Mouse (Mus musculus) neural tube, embryonic 13.5 days (tissue): ENCODE data around the gene D7Ertd443e. TPM values are rescaled to one million over a fixed set of nuclear protein-coding genes. Genes with fewer than 3 reads are reported as not detected.

Experiments
- ATAC-seq: fragments of 200-750 bp; cut with Nextera tagmentation; 2 replicates; pipeline ENCODE4 v1.8.0; 2017; ENCODE audit warnings: low read depth, mild to moderate bottlenecking, moderate TSS enrichment, moderate library complexity
- H3K27ac ChIP-seq: fragments of 300-500 bp; sonication (generic); replicated peaks from 2 replicates; pipeline ENCODE4 v1.5.1; 2015; ENCODE audit warnings: moderate library complexity, mild to moderate bottlenecking, inconsistent platforms
- H3K27me3 ChIP-seq: fragments of 300-500 bp; sonication (generic); 2 replicates; pipeline ENCODE4 v1.6.1; 2015; ENCODE audit warnings: mild to moderate bottlenecking, inconsistent platforms
- H3K36me3 ChIP-seq: fragments of 300-500 bp; sonication (generic); 2 replicates; pipeline ENCODE4 v1.6.1; 2015; ENCODE audit warnings: mild to moderate bottlenecking, inconsistent platforms
- H3K4me1 ChIP-seq: fragments of 300-500 bp; sonication (generic); replicated peaks from 2 replicates; pipeline ENCODE4 v1.6.1; 2015; ENCODE audit warnings: inconsistent platforms
- H3K4me2 ChIP-seq: fragments of 300-500 bp; sonication (generic); 2 replicates; pipeline ENCODE4 v1.6.1; 2015; ENCODE audit warnings: inconsistent platforms, mild to moderate bottlenecking, moderate library complexity
- H3K4me3 ChIP-seq: fragments of 300-500 bp; sonication (generic); 2 replicates; pipeline ENCODE4 v1.5.1; 2015; ENCODE audit warnings: mild to moderate bottlenecking, inconsistent platforms
- H3K9ac ChIP-seq: fragments of 300-500 bp; sonication (generic); 2 replicates; pipeline ENCODE4 v1.6.1; 2015; ENCODE audit warnings: moderate library complexity, mild to moderate bottlenecking, inconsistent platforms
- H3K9me3 ChIP-seq: fragments of 300-500 bp; sonication (generic); 2 replicates; pipeline ENCODE4 v1.6.1; 2016; ENCODE audit warnings: inconsistent platforms
- WGBS: fragments of 180-500 bp; shearing (Covaris S2); methylation state at CpG from one replicate; pipeline ENCODE4 v1.1.7; 2015; 5-methylcytosine and 5-hydroxymethylcytosine counted together
- polyA plus RNA-seq: library from polyadenylated mRNA; unstranded; fragments of >200 nt; fragmentation: Nextera tagmentation; extraction: Ambion mirVana; gene quantifications from 2 replicates; pipeline ENCODE4 v1.2.1, GENCODE M21; 2015

Gene D7Ertd443e
- polyA plus RNA-seq: 0.19 and 0.20 TPM in 2 replicates

DNA sequence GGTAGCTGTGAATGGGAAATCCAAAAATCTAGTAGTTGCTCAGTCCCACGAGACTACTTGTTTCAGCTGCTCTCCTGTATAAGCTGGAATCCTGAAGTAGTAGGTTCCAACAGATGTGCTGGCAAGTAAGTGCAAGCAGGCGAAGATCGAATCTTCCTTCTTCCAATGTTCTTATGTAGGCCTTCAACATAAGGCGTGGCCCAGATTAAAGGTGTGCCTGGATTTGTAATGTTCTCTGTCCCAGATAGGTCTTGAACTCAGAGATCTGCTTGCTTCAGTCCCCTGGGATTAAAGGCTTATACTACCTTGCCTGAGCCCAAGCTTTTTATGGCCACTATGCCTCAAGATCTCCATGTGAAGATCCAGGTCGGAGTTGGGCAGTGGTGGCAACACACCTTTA is at the start of gene D7Ertd443e:
Gene D7Ertd443e (minus strand): TSS at position 101 of the 400 bp plus-strand sequence.
- Histone ChIP-seq H3K4me3 (no peak within 1 kb of the TSS), H3K36me3 (no peaks in the 10 kb centered on the region), H3K4me2 (no peak within 1 kb of the TSS), H3K27me3 (no peaks in the 10 kb centered on the region), H3K9ac (no peak within 1 kb of the TSS), H3K9me3 (no peaks in the 10 kb centered on the region), H3K27ac (no peak within 1 kb of the TSS), H3K4me1 (peaks cover 9% of the 10 kb centered on the region; the same call in 1 of the 2 replicates)
- 94% methylated on average over 5 of the region's 5 CpGs for WGBS
- ATAC-seq: no peak

DNA sequence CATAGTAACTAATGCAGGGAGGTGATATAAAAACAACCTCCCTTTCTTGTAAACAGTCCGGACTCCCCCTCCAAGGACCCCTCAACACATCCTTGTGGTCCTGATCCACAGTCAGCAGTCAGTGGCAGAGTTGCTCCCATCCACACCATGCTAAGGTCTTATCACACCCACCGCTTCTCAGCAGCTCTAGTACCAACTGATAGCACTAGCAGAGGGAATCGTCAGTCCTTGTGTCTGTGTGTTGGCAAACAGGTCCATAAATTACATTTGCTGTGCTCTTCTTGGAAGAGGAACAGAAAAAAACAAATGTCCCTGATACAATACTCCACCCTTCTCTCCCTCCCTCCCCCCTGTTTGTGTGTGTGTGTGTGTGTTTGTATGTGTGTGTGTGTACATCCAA is 46.2 kb upstream of the D7Ertd443e start:
- no peaks in the 10 kb centered on the region for H3K9me3 ChIP-seq
- no peaks in the 10 kb centered on the region for H3K27me3 ChIP-seq
- H3K27ac ChIP-seq: no peak overlapping the region
- no peaks in the 10 kb centered on the region for H3K36me3 ChIP-seq
- no peaks in the 10 kb centered on the region for H3K4me1 ChIP-seq
- H3K9ac ChIP-seq: no peak overlapping the region
- H3K4me2 ChIP-seq: no peak overlapping the region
- ATAC-seq: no peak
- 89% methylated on average over 3 of the region's 3 CpGs for WGBS
- no peak overlapping the region for H3K4me3 ChIP-seq

GRCm38 (mm10) chr7:134428676-134429075 is 43.2 kb upstream of the D7Ertd443e start:
- no peak overlapping the region for H3K4me2 ChIP-seq
- WGBS: 92% methylated on average over 2 of the region's 2 CpGs
- no peak for ATAC-seq
- H3K27ac ChIP-seq: no peak overlapping the region
- no peak overlapping the region for H3K4me3 ChIP-seq
- H3K9me3 ChIP-seq: no peaks in the 10 kb centered on the region
- no peak overlapping the region for H3K9ac ChIP-seq
- no peaks in the 10 kb centered on the region for H3K36me3 ChIP-seq
- H3K27me3 ChIP-seq: no peaks in the 10 kb centered on the region
- H3K4me1 ChIP-seq: no peaks in the 10 kb centered on the region

GRCm38 (mm10) chr7:134415014-134415413 is 29.6 kb upstream of the D7Ertd443e start:
- no peaks in the 10 kb centered on the region for H3K36me3 ChIP-seq
- no peaks in the 10 kb centered on the region; the same call in 1 of the 2 replicates for H3K27me3 ChIP-seq
- no peaks in the 10 kb centered on the region for H3K9me3 ChIP-seq
- peaks cover 13% of the 10 kb centered on the region for H3K4me1 ChIP-seq
- no peak overlapping the region for H3K27ac ChIP-seq
- no peak overlapping the region for H3K4me2 ChIP-seq
- no peak overlapping the region for H3K9ac ChIP-seq
- WGBS: 95% methylated on average over 9 of the region's 9 CpGs
- ATAC-seq: no peak
- H3K4me3 ChIP-seq: no peak overlapping the region

- Histone ChIP-seq H3K9me3 (no peaks in the 10 kb centered on the region), H3K27ac (no peak overlapping the region), H3K9ac (no peak overlapping the region), H3K4me1 (peaks cover 13% of the 10 kb centered on the region), H3K4me2 (no peak overlapping the region), H3K27me3 (no peaks in the 10 kb centered on the region; the same call in 1 of the 2 replicates), H3K36me3 (no peaks in the 10 kb centered on the region), H3K4me3 (no peak overlapping the region)
- ATAC-seq: no peak
- 50% methylated on average over 14 of the region's 14 CpGs for WGBS
Measured at GRCm38 (mm10) chr7:134414005-134414690, 28.7 kb upstream of the D7Ertd443e start.

DNA sequence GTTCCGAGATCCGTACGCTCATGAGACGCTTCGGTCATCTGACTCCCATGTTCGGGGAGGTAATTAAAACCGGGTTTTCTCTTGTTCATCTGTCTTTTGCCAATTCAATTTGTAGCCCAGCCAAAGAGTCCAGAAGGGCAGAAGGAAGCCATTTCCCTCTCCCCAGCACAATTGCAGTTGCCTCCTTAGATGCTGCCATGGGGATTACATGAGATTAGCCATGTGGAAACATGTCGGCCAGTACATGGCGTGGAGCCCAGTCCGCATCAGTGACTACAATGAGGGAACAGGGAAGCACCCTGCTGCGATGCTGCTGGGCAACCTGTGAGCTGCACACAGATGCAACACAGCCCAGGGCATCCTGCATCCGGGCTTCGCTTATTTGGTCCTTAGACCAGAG is 23.2 kb upstream of the D7Ertd443e start:
- Histone ChIP-seq H3K9ac (no peak overlapping the region), H3K4me3 (no peak overlapping the region), H3K27me3 (no peaks in the 10 kb centered on the region; the same call in 1 of the 2 replicates), H3K9me3 (no peaks in the 10 kb centered on the region), H3K36me3 (no peaks in the 10 kb centered on the region), H3K4me2 (no peak overlapping the region), H3K4me1 (peaks cover 16% of the 10 kb centered on the region), H3K27ac (no peak overlapping the region)
- ATAC-seq: no peak
- 82% methylated on average over 13 of the region's 13 CpGs for WGBS

DNA sequence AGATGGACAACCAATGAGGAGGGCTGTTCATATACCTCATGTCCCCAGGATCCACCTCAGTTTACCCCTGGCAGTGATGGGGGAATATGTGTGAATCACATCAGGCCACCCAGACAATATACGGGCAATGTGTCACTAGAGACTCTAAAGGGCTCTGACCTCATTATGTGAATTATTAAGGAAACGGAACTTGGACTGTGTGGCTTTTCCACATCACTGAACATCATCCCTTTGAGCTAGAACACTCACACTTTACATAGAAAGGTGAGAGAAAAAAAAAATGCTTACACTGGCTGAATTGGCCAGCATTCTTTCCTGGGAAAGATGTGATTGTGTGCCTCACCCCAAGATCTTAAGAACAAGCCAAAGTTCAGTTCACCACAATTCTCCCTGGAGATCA is 15.3 kb upstream of the D7Ertd443e start:
- Histone ChIP-seq H3K9me3 (no peaks in the 10 kb centered on the region), H3K4me3 (no peak overlapping the region), H3K27me3 (no peaks in the 10 kb centered on the region), H3K27ac (no peak overlapping the region), H3K4me1 (0 out of 2 replicates have a peak, but pooled peaks cover 5% of the 10 kb centered on the region), H3K4me2 (no peak overlapping the region), H3K36me3 (no peaks in the 10 kb centered on the region), H3K9ac (no peak overlapping the region)
- WGBS: 75% methylated on average over 2 of the region's 2 CpGs
- no peak for ATAC-seq

GRCm38 (mm10) chr7:134396769-134397168 is 11.3 kb upstream of the D7Ertd443e start:
- Histone ChIP-seq H3K4me3 (no peak overlapping the region), H3K9ac (no peak overlapping the region), H3K4me1 (0 out of 2 replicates have a peak, but pooled peaks cover 3% of the 10 kb centered on the region), H3K27me3 (no peaks in the 10 kb centered on the region), H3K36me3 (no peaks in the 10 kb centered on the region), H3K4me2 (no peak overlapping the region), H3K9me3 (no peaks in the 10 kb centered on the region), H3K27ac (no peak overlapping the region)
- 79% methylated on average over 8 of the region's 8 CpGs for WGBS
- no peak for ATAC-seq

DNA sequence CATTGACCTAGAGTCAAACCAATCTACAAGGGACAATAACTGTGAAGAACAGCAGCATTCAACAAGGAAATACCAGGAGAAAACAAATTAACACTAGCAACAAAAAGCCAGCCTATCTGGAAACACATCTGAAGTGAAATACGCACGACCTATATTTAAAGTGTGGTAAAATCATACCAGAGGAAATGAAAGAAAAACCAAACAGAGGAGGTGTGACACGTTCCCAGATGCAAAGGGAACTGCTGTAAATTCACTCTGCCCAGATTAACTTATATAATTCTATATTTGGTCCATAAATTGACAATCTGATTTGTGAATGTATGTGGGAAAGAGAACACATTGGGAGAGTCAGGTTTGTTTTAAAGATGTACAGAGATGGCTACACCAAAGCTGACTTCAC is 2.7 kb downstream of the D7Ertd443e start:
- no peak overlapping the region for H3K9ac ChIP-seq
- H3K27ac ChIP-seq: no peak overlapping the region
- H3K9me3 ChIP-seq: no peaks in the 10 kb centered on the region
- H3K36me3 ChIP-seq: no peaks in the 10 kb centered on the region
- peaks cover 15% of the 10 kb centered on the region; the same call in 1 of the 2 replicates for H3K4me1 ChIP-seq
- no peaks in the 10 kb centered on the region for H3K27me3 ChIP-seq
- H3K4me3 ChIP-seq: no peak overlapping the region
- ATAC-seq: no peak
- WGBS: 81% methylated on average over 3 of the region's 3 CpGs
- no peak overlapping the region for H3K4me2 ChIP-seq

- Histone ChIP-seq H3K9me3 (no peaks in the 10 kb centered on the region), H3K27ac (no peak overlapping the region), H3K4me3 (no peak overlapping the region), H3K27me3 (no peaks in the 10 kb centered on the region), H3K4me1 (peaks cover 15% of the 10 kb centered on the region; the same call in 1 of the 2 replicates), H3K9ac (no peak overlapping the region), H3K36me3 (no peaks in the 10 kb centered on the region), H3K4me2 (no peak overlapping the region)
- WGBS: 48% methylated on average over 4 of the region's 4 CpGs
- no peak for ATAC-seq
Measured at GRCm38 (mm10) chr7:134381407-134381861, 4.0 kb downstream of the D7Ertd443e start.

DNA sequence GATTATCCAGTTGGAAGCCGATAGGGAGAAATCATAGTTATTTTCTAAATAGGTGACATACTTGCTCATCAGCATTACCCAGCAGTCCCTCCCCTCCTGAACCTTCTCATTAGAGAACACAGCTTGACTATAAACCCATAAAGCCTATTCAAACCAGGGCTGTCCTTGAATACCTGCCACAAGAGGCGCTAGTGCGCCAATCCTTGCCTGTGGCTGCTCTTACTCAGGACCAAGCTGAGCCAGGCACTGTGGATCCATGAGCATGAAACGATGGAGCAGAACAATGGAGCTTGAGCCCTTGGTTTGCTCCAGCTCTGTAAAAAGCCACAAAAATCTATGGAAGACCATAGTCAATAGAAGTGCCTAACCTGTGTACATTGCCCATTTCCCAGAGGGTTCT is 7.2 kb downstream of the D7Ertd443e start:
- 47% methylated on average over 4 of the region's 4 CpGs for WGBS
- no peaks in the 10 kb centered on the region for H3K9me3 ChIP-seq
- no peak for ATAC-seq

GRCm38 (mm10) chr7:134376786-134377185 is 8.7 kb downstream of the D7Ertd443e start:
- WGBS: 76% methylated on average over 7 of the region's 7 CpGs
- no peaks in the 10 kb centered on the region for H3K36me3 ChIP-seq
- no peak overlapping the region for H3K27ac ChIP-seq
- no peak for ATAC-seq
- no peak overlapping the region for H3K4me3 ChIP-seq
- H3K9ac ChIP-seq: no peak overlapping the region
- no peak overlapping the region for H3K4me2 ChIP-seq
- H3K9me3 ChIP-seq: no peaks in the 10 kb centered on the region
- H3K27me3 ChIP-seq: no peaks in the 10 kb centered on the region
- H3K4me1 ChIP-seq: peaks cover 15% of the 10 kb centered on the region; the same call in 1 of the 2 replicates

More for the DNA sequence above, 7.2 kb downstream of the D7Ertd443e start:
- Histone ChIP-seq H3K9ac (no peak overlapping the region), H3K4me1 (peaks cover 15% of the 10 kb centered on the region; the same call in 1 of the 2 replicates), H3K27ac (no peak overlapping the region), H3K4me2 (no peak overlapping the region), H3K27me3 (no peaks in the 10 kb centered on the region), H3K36me3 (no peaks in the 10 kb centered on the region), H3K4me3 (no peak overlapping the region)

DNA sequence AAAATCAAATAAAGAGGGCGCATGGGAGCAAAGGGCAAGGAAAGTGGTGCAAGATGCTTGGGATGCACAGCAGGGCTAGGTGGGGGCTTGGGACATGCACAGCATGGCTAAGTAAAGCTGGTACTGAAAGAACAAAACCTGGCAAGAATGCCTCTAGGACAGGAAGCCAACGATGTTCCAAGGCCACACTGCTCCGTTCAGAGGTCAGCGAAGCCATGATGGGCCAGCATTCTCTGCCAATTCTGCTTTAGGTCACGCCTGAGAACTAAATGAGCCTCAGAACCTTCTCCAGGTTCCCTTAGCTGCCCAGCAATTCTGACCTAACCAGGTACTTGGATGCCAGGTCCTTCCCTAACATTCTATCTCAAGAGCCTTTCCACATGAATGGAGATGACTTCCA is 13.2 kb downstream of the D7Ertd443e start:
- Histone ChIP-seq H3K36me3 (no peaks in the 10 kb centered on the region), H3K4me2 (no peak overlapping the region), H3K27ac (no peak overlapping the region), H3K4me1 (no peaks in the 10 kb centered on the region), H3K27me3 (no peaks in the 10 kb centered on the region), H3K4me3 (no peak overlapping the region), H3K9me3 (no peaks in the 10 kb centered on the region), H3K9ac (no peak overlapping the region)
- ATAC-seq: no peak
- WGBS: 61% methylated on average over 5 of the region's 5 CpGs
